Mouse (Mus musculus): ENCODE data around the gene Gm11034.

The Gm11034 gene

GRCm38 (mm10) chr8:72213536-72213935, at the start of gene Gm11034:
Gm11034 (minus strand) TSS chr8:72213636.
- DNase-seq (ENCODE audit: low spot score): no peak

GRCm38 (mm10) chr8:72262756-72263155, 49.3 kb upstream of the Gm11034 start:
- peak; percentile 62 for DNase-seq (ENCODE audit: low spot score)

- no peak for DNase-seq (ENCODE audit: low spot score)
Observed at GRCm38 (mm10) chr8:72261872-72262271, 48.4 kb upstream of the Gm11034 start.

- DNase-seq (ENCODE audit: low spot score): no peak
Observed at GRCm38 (mm10) chr8:72261431-72261830, 48.0 kb upstream of the Gm11034 start.

- peak; percentile 54 for DNase-seq (ENCODE audit: low spot score)
Observed at GRCm38 (mm10) chr8:72261019-72261418, 47.6 kb upstream of the Gm11034 start.

GRCm38 (mm10) chr8:72260585-72260984, 47.1 kb upstream of the Gm11034 start:
- DNase-seq (ENCODE audit: low spot score): no peak

GRCm38 (mm10) chr8:72259862-72260261, 46.4 kb upstream of the Gm11034 start:
- no peak for DNase-seq (ENCODE audit: low spot score)

- no peak for DNase-seq (ENCODE audit: low spot score)
Observed at GRCm38 (mm10) chr8:72257902-72258238, 44.4 kb upstream of the Gm11034 start.

GRCm38 (mm10) chr8:72257171-72257901, 43.9 kb upstream of the Gm11034 start:
- no peak for DNase-seq (ENCODE audit: low spot score)

GRCm38 (mm10) chr8:72244610-72245009, 31.2 kb upstream of the Gm11034 start:
- no peak for DNase-seq (ENCODE audit: low spot score)

- no peak for DNase-seq (ENCODE audit: low spot score)
Observed at GRCm38 (mm10) chr8:72242226-72242625, 28.8 kb upstream of the Gm11034 start.

- DNase-seq (ENCODE audit: low spot score): no peak
Observed at GRCm38 (mm10) chr8:72240951-72241350, 27.5 kb upstream of the Gm11034 start.

GRCm38 (mm10) chr8:72240403-72240763, 26.9 kb upstream of the Gm11034 start:
- DNase-seq (ENCODE audit: low spot score): no peak

- peak; percentile 98 for DNase-seq (ENCODE audit: low spot score)
Observed at GRCm38 (mm10) chr8:72239499-72240402, 26.3 kb upstream of the Gm11034 start, which contains the start of gene Ap1m1. Ap1m1 (plus strand) TSS chr8:72240018.

- no peak for DNase-seq (ENCODE audit: low spot score)
Observed at GRCm38 (mm10) chr8:72222656-72223055, 9.2 kb upstream of the Gm11034 start.

GRCm38 (mm10) chr8:72220758-72221157, 7.3 kb upstream of the Gm11034 start:
- DNase-seq (ENCODE audit: low spot score): no peak

GRCm38 (mm10) chr8:72219541-72220363, 6.3 kb upstream of the Gm11034 start, which contains the start of gene Fam32a:
Fam32a (plus strand) TSS chr8:72219730.
- DNase-seq (ENCODE audit: low spot score): peak; percentile 88

- no peak for DNase-seq (ENCODE audit: low spot score)
Observed at GRCm38 (mm10) chr8:72218781-72219540, 5.5 kb upstream of the Gm11034 start.

- DNase-seq (ENCODE audit: low spot score): no peak
Observed at GRCm38 (mm10) chr8:72215871-72216270, 2.4 kb upstream of the Gm11034 start.

GRCm38 (mm10) chr8:72215060-72215459, 1.6 kb upstream of the Gm11034 start:
- DNase-seq (ENCODE audit: low spot score): no peak

GRCm38 (mm10) chr8:72212751-72213150, 685 bp downstream of the Gm11034 start, which contains the start of gene Cib3:
Cib3 (minus strand) TSS chr8:72212837.
- DNase-seq (ENCODE audit: low spot score): no peak
